Mouse (Mus musculus) spleen, adult 18-20 months (tissue): Measurements from ENCODE around the gene Olfr31.

Experiments
- DNase-seq, 2 experiments: peaks; one replicate each; pipeline ENCODE4 v3.0.0; 2022; ENCODE audit warnings: mixed read lengths in 2 of 2

Olfr31 gene

DNA sequence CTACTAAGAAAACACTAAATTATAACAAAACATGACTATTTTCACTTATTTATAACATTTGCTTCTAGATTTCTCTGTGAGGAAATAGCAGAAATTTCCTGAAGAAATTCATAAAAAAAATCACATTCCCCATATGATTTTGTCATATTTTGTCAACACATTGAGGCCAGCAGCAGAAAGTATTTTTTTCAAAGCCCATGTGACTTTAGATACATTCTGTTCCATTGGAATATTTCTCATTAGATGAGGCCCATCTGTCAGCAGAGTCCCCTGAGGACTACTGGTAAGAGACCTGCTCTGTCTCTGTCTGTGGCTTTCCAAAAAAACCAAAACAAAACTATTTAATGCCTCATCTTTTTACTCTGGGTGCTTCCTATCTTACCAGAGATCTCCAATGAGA is at the start of gene Olfr31:
Gene Olfr31, plus strand, starts transcription at position 301 of the 400 bp plus-strand sequence.
- no peak for DNase-seq

DNA sequence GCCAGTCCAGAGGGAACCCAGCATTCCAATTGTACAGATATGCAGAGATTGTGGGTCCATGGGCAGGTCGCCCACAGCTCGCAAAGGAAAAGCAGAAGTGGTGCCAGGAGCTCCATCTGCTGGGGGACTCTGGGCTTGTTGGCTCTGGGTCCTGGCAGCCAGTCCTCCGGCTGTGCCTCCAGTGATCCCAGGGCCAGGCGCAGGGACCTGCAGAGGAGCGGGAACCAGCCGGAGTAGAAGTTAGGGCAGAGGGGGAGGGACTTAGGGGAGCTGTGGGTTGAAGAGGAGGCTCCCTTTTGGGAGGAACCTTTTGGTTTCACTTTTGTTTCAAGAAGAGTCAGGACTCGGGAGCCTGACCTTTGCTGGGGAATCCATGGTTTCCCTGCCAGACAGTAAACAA is 28.2 kb upstream of the Olfr31 start:
- DNase-seq, result peak in 1 of 2 experiments; percentile 30

DNA sequence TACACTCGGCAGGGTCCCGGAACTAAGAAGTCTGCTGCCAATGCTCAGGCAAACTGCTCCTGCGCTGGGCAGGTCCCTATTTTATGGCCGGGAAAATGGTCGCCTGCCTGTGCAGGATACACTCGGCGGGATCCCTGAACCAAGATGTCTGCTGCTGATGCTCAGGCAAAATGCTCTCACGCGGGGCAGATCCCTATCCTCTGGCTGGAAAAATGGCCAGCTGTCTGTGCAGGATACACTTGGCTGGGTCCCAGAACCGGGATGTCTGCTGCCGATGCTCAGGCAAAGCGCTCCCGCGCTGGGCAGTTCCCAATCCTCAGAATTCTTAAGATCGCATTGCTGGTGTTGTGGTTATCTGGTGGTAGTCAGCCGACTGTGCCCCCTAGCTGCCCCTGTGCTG is 13.7 kb upstream of the Olfr31 start:
- DNase-seq, result no peak

DNA sequence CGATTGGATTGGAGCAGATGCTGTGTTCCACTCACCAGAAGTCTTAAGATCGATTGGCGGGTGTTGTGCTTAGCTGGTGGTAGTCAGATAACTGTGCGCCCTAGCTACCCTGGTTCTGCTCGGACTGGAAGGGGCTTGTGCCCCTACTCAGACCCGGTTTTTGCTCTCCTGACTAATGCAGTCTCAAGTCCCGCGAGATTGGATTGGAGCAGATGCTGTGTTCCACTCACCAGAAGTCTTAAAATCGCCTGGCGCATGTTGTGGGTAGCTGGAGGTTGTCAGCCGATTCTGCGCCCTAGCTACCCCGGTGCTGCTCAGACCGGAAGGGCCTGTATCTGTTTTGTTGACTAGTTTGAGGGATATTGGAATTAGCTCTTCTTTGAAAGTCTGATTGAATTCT is 13.2 kb upstream of the Olfr31 start:
- no peak for DNase-seq

DNA sequence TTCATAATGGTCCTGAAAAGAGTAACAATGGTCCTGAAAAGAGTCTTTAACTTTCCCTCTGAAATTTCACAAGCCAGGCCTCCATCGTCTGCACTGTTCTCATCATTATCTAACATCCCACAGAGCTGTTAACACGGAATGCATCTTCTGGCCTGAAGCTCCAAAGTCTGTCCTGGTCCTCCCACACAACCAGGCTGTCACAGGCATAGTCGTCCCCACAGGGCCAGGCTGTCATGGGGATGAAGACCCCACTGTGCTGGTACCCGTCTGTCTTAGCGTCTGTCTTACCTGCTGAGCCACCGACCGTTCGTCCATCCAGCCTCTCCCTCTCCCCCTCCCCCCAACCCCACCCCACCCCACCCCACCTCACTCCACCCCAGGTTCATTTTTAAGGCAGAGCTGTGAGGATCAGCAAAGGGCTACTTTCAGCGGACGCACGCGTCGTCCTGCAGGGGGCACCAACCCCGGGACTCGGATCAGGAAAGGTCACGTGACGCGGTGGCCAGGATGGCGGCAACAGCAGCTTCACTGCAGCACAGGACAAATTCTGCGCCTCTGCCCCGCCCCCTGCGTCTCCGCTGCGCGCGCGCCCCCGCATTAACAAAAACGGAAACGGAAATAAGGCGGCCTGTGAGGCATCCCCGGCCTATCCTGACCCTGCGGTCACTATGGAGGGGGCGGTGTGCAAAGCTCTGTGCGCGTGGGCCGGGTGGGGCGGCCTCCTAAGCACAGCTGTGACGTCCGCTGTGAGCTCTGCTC is 22.7 kb downstream of the Olfr31 start:
- peak; percentile 93 to 94 for DNase-seq

DNA sequence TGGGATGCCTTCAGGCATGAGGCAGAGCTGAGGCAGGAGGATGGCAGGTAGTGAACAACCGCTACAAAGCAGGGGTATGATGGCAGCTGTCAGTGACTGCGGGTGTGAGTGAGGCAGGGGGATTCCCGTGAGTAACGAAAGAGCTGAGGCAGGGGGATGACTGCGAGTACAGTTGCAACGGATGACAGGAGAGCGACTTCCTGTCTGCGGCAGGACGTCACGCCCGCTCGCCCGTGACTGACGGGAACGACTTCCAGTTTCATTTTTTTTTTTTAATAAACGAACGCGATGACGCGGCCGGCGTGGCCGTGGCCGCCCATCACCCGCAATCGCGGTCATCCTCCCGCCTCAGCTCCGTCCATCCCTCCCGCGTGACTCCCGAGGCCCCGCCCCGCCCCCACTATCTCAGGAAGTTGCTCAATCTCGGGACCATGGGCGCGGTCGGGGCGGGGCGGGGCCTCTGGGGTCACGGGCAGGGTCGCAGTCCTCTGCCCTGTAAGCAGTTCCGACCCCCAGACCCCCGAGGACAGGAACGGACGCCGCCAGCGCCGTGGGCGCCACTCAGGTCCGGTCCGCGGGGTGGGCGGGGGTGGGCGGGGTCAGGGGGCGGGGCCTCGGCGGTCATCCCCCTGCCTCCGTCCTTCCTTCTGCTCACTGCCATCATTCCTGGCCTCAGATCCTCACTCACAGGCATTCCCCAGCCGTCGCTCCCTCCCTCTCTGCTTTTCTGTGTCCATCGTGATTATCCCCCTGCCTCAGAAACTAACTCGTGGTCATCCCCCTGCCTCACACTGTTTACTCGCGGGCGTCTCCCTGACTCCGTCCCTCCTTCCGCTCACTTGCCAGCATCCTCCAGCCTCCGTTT is 23.6 kb downstream of the Olfr31 start, which contains the start of gene Il3ra:
Gene Il3ra, plus strand, starts transcription at position 328 of the 865 bp plus-strand sequence.
- peak; percentile 72 to 77 for DNase-seq

DNA sequence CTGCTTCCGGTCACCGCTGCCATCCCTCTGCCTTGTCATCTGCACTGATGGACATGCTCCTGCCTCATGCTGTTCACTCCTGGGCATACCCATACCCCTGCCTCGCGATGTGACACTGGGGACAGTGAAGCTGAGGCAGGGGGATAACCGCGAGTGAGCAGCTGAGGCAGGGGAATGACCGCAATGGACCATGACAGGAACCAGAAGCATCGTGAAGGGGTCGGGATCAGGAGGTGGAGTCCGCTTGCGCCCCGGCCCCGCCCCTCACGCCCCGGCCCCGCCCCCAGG is 24.1 kb downstream of the Olfr31 start:
- DNase-seq, result no peak

DNA sequence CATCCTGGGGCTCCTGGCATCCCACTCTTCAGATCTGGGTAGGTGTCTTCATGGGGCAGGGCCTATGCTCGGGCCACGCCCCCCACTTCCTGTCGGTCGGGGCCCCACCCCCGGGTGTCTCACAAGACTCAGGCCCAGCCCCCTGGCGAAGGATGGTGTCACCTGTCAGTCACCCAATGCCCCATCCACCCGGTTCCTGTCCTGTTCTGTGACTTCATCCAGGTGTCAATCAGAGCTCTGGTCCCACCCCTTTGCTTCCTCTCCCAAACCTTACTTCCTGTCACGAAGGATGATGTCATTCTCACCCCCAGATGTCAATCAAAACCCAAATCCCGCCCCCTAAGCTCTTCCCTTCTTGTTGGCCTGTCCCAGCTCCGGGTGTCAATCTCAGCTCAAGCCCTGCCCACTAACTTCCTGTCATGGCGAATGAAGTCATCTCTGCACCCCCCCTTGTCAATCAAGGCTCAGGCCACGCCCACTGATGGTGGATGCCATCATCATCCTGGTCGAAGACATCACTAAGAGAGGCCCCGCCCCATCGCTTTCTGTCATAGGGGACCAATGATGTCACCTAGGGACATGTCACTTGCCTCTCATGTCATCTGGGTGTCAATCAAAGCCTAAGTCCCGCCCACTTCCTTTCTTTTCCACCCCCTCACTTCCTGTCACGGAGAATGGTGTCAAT is 24.7 kb downstream of the Olfr31 start:
- DNase-seq, result peak; percentile 28 to 32

DNA sequence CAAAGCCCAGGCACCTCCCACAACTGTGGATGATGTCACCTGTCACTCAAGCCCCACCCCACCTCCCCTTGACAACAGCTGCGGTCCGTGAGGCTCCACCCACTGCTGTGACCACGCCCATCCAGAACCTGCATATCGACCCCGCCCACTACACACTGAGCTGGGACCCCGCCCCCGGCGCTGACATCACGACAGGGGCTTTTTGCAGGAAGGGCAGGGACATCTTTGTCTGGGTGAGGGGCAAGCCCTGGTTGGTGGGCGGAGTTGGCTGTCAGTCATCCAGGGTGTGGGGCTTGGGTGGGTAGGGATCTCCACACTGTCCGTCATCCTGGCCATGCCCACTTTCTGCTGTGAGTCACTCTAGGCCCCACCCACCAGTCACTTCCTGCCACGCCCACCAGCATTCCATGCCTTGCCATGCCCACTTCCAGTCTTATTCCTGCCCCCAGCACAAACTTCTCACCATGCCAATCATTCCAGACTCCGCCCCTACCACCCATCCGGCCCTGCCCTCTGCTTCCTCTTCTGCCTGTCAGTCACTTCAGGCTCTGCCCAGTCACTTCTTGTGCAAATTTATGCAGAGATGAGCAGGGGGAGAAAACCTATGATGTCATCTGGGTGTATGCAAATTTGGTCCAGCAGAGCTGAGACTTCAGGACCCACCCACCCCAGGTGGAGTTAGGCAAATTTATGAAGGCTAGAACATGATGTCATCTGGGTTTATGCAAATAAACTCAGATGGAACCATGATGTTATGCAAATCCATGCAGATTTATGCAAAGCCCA is 25.4 kb downstream of the Olfr31 start:
- peak; percentile 28 to 44 for DNase-seq

DNA sequence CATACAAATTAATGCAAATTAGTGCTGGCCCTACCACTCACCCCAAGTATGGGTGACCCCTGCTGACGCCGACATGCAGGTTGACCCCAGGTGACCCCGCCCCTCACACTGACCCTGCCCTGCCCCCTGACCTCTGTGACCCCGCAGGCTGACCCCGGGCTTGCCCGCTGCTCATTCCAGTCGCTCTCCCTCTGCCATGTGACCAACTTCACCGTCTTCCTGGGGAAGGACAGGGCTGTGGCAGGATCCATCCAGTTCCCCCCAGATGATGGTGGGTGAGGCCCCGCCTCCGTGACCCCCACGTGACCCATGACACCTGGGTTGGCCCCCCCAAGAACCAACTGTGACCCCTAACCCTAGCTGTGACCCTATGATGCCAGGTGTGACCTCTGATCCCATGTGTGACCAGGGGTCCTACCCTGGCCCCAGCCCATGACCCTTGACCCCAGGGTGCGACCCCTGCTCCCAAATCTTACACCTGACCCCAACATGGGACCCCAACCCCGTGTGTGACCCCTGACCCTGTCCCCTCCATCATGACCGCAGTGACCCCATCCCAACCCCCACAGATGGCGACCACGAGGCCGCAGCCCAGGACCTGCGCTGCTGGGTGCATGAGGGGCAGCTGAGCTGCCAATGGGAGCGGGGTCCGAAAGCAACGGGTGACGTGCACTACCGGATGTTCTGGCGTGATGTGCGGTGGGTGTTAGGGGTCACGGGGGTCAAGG is 26.2 kb downstream of the Olfr31 start:
- DNase-seq, result peak in 1 of 2 experiments; percentile 18

DNA sequence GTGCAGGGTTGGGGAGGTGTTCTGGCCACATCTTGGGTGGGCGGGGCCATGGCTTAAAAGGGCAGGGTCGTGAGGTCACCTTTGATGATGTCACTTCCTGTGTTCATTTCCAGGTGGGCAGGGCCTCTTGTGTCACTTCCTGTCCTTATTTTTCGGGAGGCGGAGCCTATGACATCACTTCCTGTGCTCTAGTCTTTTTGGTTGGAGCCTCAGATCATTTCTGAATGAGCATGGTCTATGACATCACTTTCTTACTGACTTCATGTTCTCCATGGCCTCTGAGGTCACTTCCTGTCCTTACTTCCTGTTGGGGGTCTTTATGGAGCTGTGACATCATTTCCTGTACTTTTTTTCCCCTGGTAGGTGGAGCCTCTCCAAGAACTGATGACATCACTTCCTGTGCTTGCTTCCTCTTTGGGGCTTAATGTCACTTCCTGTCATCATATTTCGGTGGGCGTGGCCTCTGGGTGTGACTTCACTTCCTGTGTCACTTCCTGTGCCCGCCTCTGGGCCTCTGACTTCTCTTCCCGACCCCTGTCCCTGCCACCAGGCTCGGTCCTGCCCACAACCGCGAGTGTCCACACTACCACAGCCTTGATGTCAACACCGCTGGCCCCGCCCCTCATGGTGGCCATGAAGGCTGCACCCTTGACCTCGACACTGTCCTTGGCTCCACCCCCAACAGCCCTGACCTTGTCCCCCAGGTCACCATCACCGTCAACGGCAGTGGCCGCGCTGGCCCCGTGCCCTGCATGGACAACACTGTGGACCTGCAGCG is 27.0 kb downstream of the Olfr31 start:
- peak in 1 of 2 experiments; percentile 18 for DNase-seq

DNA sequence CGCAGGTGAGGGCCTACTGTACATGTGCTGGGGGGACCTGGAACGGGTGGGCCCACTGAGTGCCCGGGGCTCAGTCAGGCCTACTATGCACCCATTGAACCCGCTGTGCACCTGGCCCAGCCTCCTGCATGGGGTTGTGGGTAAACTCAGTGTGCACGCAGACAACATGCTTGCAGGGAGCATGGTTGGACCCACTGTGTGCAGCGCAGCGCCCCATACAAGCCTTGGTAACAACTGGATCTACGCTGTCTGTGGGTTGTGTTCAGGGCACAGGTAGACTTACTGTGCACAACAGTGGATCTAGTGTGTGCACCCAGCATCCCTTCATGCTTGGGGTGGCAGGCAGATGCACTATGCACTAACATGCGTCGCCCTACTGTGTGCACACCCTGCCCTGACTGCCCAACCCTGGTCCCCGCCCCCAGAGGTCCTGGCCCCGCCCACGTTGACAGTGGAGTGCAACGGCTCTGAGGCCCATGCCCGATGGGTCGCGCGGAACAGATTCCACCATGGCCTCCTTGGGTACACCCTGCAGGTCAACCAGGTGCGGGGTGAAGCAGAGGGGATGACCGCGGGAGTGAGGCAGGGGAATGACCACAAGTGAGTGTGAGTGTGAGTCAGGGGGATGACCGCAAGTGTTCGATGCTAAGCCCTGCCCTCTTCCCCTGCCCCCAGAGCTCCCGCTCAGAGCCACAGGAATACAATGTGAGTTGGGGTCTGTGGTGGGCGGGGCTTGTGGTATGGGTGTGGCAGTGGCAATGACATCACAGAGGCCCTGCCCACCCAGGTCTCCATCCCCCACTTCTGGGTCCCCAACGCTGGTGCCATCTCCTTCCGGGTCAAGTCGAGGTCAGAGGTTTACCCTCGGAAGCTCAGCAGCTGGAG is 27.9 kb downstream of the Olfr31 start:
- peak in 1 of 2 experiments; percentile 14 for DNase-seq

DNA sequence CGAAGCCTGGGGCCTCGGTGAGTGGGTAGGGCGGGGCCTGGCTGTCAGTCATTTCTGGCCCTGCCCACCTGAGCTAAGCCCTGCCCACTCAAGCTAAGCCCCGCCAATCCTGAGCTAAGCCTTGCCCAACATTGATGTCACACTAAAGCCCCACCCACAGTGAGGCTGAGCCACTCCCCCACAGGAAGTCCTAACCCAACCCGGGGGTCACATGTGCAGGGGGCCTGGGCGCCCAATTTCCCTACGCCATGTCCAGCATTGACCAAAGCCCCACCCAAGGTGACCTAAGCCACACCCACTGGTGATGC is 28.5 kb downstream of the Olfr31 start:
- DNase-seq, result no peak

DNA sequence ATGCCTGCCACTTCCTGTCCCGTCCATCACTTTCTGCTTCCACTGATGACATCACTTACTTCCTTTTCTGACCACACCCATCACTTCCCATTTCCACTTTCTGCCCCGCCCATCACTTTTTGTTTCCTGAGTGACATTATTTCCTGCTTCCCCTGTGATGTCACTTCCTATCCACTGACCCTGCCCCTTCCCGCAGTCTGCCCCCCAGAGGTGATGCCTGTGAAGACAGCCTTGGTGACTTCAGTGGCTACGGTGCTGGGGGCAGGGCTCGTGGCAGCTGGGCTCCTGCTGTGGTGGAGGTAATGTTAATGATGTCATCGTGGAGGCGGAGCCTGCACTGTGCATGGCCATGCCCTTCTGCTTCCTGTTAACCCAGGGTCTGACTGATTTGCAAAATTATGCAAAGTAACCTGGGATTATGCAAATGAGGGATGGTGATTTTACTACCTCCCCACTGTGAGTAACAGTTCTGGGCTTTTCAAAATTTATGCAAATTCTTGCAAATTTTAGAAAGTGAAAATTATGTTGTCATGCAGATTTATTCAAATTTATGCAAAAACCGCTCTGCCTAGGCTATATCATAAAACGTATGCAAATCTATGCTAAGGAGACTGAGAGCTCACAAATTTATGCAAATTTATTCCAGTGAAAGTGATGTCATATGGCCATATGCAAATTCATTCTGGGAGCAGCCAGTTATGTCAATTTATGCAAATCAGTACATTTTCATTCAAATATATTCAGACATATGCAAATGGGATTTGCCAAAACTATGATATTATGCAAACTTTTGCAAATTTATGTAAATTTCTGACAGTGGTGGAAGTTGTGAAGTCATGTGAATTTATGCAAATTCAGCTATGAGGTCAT is 29.3 kb downstream of the Olfr31 start:
- no peak for DNase-seq

DNA sequence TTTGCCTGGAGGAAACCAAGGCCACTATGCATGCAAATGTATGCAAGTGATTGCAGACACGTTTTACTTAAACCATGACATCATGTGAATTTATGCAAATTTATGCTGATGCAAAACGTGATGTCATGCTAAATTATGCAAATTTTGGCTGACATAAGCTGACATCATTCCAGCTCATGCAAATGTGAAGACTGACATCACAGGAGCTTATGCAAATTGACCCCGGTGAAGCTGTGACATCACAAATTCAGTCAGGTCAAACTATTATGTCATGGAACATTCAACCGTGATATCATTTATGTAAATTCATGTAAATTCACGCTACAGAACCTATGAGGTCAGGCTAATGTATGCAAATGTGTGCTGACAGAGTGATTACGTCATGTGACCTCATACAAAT is 30.0 kb downstream of the Olfr31 start:
- no peak for DNase-seq

DNA sequence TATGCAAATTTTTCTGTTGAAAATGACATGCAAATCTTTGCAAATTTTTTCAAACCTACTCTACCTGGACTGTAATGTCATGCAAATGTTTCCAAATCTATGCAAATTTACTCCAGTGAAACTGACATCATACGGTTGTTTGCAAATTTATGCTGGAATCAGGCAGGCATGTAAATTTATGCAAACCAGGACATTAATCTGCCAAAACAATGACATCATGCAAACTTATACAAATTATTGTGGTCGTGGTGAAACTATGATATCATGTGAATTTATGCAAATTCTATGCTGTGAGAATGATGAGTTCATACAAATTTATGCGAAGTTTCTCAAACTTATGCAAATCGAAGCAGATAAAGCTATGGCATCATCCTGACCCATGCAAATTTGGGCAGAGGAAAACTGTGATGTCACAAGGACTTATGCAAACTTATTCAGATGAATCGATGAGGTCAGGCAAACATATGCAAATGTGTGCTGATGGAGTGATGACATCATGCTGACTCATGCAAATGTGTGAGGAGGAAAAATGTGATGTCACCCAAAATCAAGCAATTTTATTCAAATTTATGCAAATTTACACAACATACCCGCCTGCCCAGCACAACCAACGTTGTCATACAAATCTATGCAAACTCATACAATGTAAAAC is 30.6 kb downstream of the Olfr31 start:
- DNase-seq, result no peak

DNA sequence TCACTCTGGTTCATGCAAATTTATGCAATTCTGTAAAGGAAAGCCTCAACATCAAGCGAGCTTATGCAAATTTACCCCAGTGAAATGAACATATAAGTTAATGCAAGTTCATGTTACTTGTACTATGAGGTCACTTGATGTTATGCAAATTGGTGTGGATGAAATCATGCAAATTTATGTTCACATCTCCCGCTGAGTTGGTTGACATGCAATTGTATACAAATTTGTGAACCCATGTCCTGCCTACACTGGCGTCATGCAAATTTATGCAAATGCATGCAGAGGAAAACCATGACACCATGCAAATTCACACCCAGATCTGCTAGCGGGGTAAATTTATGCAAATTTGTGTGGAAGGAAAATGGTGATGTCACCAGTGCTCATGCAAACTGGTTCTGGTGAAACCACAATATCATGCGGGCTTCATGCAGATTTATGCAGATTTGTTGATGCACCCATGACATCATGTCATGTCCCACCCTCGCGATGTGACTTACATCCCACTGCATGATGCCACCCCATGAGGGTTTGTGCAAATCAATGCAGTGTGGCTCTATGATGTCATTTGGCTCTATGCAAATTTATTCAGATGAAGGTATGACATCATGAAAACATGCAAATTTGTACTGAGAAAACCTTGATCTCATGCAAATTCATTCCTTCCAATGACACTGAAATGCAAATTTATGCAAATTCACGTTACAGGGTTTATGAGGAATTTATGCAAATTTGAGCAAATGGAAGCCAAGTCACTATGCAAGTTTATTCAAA is 31.3 kb downstream of the Olfr31 start:
- DNase-seq, result no peak
